Comparison of ENCODE assay signal across 1 mouse cellular context in the genomic region with DNA sequence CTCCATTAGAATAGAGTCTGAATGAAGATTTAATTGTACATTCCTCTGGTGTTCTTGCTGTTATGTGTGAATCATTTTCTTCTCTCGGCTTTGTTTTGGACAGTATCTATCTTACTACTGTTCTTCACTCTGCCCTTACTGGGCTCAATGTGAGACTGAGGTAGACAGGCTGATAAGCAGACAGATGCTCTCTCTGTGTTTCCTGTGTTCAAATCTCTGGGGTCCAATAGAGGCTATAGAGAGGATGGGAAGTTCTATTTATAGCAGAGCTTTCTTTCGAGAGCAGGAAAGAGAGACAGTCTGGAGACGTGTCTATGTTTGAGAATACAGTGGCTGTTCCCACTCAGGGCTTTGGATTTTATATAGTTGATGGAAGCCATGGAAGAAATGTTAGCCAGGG.
A peak's percentile ranks its signal among the peaks of the same experiment; 100 is the strongest.
TF ChIP-seq lines count a peak whose summit lies in the region.

No protein-coding gene starts in this region.

TF ChIP-seq in CH12.LX, 34 proteins besides CTCF, POLR2A, EP300 and RAD21 (continued from another document):
- TF ChIP-seq ZMIZ1 (IDR thresholded peaks at IDR 0.05; ENCODE audit: low read depth, low read length) = no peak
- no peak for TF ChIP-seq ZC3H11A (IDR thresholded peaks at IDR 0.05; ENCODE audit: low read depth, low read length)
- no peak for TF ChIP-seq CHD2 (IDR thresholded peaks at IDR 0.05; ENCODE audit: low read length)
- TF ChIP-seq TCF12 (IDR thresholded peaks at IDR 0.05; ENCODE audit: low read depth, low read length) = 0 out of 2 replicates have a peak, but pooled peaks have one; percentile 8
- peak; percentile 89 for TF ChIP-seq MEF2A (IDR thresholded peaks at IDR 0.05; ENCODE audit: borderline replicate concordance, low read depth, low read length)
- no peak for TF ChIP-seq SIN3A (IDR thresholded peaks at IDR 0.05; ENCODE audit: low read length)
- TF ChIP-seq USF2 (conservative IDR thresholded peaks at IDR 0.05; ENCODE audit: low read depth, low read length) = no peak
- TF ChIP-seq TBP (conservative IDR thresholded peaks at IDR 0.05; ENCODE audit: low read depth, low read length) = no peak
- TF ChIP-seq JUN (IDR thresholded peaks at IDR 0.05; ENCODE audit: insufficient read depth, low read depth, low read length) = no peak
- TF ChIP-seq ZNF384 (IDR thresholded peaks at IDR 0.05; ENCODE audit: low read depth, low read length) = no peak
- TF ChIP-seq IRF4 (IDR thresholded peaks at IDR 0.05; ENCODE audit: low read depth, low read length) = 0 out of 2 replicates have a peak, but pooled peaks have one; percentile 47
- TF ChIP-seq BHLHE40 (IDR thresholded peaks at IDR 0.05; ENCODE audit: low read depth, low read length) = no peak
- TF ChIP-seq HCFC1 (IDR thresholded peaks at IDR 0.05; ENCODE audit: low read depth, low read length) = no peak
- no peak for TF ChIP-seq MAZ (IDR thresholded peaks at IDR 0.05; ENCODE audit: low read depth, low read length)
- no peak for TF ChIP-seq KAT2A (IDR thresholded peaks at IDR 0.05; ENCODE audit: insufficient replicate concordance, low read length)
